Mouse (Mus musculus) mouse trophoblast stem cell (cell line): ENCODE results near the gene Agmat.

Experiments
- in situ Hi-C, 2 experiments: fragments of 300-500 bp; cut with MseI, MboI; formaldehyde crosslinking; loops; 2 replicates in 1 of 2; 3 replicates in 1 of 2; pipeline ENCODE4 v1.15.1; 2025

Gene Agmat

GRCm38 (mm10) chr4:141746578-141747346, at the start of gene Agmat:
Gene Agmat (plus strand): TSS chr4:141746672.
- in situ Hi-C loops: no loop called here

- in situ Hi-C loops: no loop called here
Observed at GRCm38 (mm10) chr4:141704625-141705024, 41.8 kb upstream of the Agmat start.

DNA sequence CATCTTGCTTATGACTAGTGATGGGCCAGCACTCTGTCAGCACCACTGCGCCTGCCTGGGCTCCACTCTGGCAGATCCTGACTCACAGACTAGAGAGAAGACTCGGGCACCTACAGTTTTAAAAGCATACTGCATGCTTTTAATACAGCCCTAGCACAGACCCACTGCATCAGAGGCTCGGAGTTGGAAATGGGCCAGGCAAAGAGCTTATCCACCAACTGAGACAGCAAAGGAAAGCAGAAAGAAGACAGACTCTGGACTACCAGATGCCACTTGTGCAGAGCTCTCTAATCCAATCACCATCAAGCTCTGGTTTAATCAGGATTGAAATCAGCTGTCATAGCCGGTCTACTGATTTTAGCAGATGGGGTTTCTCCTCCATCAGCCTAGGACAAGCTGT, 41.1 kb upstream of the Agmat start:
- in situ Hi-C loops: no loop called here

DNA sequence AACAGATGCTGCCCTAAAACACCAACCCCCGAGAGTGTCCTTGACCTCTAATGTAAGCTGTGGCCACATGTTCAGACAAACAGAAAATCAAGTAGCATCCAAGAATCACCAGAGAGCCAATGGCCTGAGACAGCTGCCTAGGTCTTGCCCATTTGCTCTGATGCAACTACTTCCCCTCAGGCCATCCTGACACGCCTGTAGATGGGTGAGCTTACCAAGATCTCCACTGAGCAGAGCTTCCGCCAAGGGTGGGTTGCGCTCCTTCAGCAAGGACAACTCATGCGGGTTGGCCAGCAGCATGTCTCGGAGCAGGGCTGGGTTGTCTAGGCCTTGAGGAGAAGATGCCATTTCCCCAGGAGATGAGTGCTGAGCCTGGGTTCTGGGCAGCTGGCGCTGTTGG, 38.5 kb upstream of the Agmat start:
- in situ Hi-C loops: no loop called here

- in situ Hi-C loops: no loop called here
Observed at GRCm38 (mm10) chr4:141708971-141709370, 37.5 kb upstream of the Agmat start.

- in situ Hi-C loops: no loop called here
Observed at GRCm38 (mm10) chr4:141711250-141711649, 35.2 kb upstream of the Agmat start.

- in situ Hi-C loops: no loop called here
Observed at GRCm38 (mm10) chr4:141713598-141714142, 32.8 kb upstream of the Agmat start.

GRCm38 (mm10) chr4:141715027-141715426, 31.4 kb upstream of the Agmat start:
- in situ Hi-C loops: no loop called here

- in situ Hi-C loops: no loop called here
Observed at GRCm38 (mm10) chr4:141717633-141718032, 28.8 kb upstream of the Agmat start.

- in situ Hi-C loops: no loop called here
Observed at GRCm38 (mm10) chr4:141719304-141719703, 27.2 kb upstream of the Agmat start.

- in situ Hi-C loops: no loop called here
Observed at GRCm38 (mm10) chr4:141720761-141721523, 25.5 kb upstream of the Agmat start.

GRCm38 (mm10) chr4:141721961-141722360, 24.5 kb upstream of the Agmat start:
- in situ Hi-C loops: no loop called here

GRCm38 (mm10) chr4:141722731-141723672, 23.5 kb upstream of the Agmat start, which contains the start of gene Ddi2:
Gene Ddi2 (minus strand): TSS chr4:141723419.
- in situ Hi-C loops: no loop called here

DNA sequence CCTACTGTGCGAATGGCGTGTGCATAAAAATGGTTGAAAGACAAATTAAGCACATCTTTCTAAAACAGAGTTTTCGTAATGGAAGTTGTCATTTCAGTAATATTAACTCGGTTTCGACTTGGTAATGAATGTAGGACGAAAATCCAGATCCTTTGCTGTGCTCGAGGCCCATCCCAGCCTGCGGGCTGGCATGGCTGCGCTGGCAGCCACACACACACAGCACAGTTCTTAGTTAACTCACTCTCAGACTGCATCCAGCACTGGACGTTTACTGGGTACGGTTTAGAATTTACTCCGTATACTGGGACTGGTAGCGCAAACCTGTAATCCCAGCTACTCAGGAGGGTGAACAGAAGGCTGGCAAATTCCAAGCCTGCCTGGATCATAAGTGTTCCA, 22.8 kb upstream of the Agmat start:
- in situ Hi-C loops: no loop called here

GRCm38 (mm10) chr4:141724594-141724993, 21.9 kb upstream of the Agmat start:
- in situ Hi-C loops: no loop called here

DNA sequence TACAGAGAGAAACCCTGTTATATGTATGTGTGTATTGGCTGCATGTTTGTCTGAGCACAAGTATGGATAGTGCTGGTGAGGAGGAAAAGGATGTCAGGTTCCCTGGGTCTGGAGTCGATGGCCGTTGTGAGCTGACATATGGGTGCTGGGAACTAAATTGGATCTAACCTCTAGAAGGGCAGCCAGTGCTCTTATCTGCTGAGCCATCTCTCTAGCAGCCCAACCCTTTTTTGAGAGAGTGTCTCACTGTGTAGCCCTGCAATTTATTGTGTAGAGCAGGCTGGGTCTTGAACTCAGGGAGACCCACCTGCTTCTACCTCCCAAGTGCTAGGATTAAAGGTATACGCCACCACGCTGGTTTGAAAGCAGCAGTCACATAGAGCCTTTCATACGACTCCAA, 21.2 kb upstream of the Agmat start:
- in situ Hi-C loops: no loop called here

- in situ Hi-C loops: no loop called here
Observed at GRCm38 (mm10) chr4:141725738-141726137, 20.7 kb upstream of the Agmat start.

DNA sequence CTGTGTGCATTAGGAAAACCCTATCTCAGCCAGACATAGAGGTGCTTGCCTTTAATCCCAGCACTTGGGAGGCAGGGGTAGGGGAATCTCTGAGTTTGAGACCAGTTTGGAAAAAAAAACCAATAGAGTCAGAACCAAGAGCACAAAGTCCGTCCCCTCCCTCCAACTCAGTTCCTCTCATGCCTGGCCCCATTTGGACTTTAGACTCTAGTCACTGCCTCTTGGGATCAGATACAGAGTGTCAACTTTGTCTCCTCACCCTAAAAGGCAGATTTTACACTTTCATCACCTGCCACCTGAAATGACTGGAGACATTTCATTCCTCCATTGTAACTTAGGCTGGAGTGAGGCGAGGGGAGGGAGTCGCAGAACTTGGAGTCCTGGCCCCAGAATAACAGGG, 17.2 kb upstream of the Agmat start:
- in situ Hi-C loops: no loop called here

DNA sequence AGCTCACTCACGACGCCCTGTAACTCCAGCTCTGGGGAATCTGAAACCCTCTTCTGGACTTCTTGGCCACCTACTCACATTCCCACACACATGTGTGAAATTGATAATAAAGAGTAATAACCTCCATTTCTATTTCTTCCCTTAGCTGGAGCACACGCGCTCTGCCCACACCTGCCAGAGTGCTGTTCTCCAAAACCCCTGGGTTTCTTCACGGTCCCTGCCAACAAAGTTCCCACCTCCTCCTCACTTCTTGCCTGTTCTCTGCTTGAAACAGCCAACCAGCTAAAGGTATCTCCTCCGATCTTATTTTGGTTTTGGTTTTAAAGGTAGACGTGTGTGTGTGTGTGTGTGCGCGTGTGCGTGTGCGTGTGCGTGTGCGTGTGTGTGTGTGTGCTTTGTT, 16.1 kb upstream of the Agmat start:
- in situ Hi-C loops: no loop called here

DNA sequence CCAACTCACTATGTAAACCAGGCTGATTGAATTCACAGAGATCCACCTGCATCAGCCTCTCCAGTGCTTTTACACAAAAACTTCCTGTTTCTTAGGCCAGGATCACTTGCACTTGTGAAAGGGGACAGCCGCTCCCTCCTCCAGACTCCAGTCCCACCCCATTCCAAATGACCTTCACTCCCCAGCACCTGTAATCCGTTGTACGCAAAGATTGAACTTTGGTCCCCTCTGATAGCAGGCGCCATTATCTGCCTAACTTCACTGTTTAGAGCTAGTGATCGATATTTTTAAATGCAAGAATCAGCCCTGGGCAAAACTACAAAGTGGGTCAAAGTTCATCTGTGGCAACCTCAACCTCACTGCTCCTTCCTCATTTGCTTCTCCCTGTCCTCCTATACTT, 14.7 kb upstream of the Agmat start:
- in situ Hi-C loops: no loop called here

DNA sequence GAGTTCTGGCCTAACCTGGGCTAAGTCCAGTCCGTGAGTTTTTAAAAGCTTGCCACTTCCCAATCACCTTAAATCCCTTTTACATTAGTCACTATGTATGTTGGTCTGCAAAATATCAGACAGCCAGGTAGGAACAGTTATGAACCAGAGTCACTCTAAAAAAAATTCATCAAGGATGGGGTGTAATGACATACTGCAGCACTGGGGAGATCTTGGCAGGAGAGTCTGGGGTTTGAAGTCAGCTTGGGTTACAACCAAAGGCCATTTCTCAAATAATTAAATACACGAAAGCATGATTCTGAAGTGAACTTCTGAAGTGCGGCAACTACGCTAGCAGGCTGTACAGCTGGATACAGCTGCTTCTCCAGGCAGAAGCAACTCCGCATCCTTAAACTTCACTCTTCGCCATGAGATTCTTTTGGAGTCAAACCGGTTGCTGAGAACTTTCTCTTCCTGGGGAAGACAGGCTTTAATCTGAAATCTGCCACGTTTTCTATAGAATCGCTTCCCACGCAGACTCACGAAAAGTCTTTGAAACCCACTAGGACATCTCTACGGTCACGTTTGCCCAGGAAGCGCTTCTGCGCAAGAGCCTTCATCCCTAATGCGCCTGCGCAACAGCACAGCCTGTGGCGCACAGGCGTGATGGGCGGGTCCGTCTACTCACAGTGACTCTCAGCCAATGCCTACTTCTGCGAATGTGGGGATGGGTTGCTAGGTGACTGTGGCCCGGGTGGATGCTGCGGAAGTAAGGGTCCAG, 11.8 kb upstream of the Agmat start:
- in situ Hi-C loops: no loop called here
